Mouse (Mus musculus): ENCODE data around the gene Tom1l1. TPM values are rescaled to one million over a fixed set of nuclear protein-coding genes. Genes with fewer than 3 reads are reported as not detected.
A peak's percentile ranks its signal among the peaks of the same experiment; 100 is the strongest.

Gene Tom1l1
- polyA plus RNA-seq (2015; fragmentation: Nextera tagmentation; extraction: Ambion mirVana): 36.5 and 37.1 TPM in 2 replicates

- Histone ChIP-seq H3K4me1 (replicated peaks; ENCODE audit: control insufficient read depth, insufficient read depth) (peaks cover 2% of the 10 kb centered on the region; the same call in 1 of the 2 replicates), H3K9ac (ENCODE audit: low read length) (peak within 1 kb of the TSS; percentile 68), H3K4me2 (replicated peaks; ENCODE audit: low read depth) (peak within 1 kb of the TSS; percentile 82), H3K9me3 (ENCODE audit: control insufficient read depth, low read length) (no peaks in the 10 kb centered on the region), H3K27ac (replicated peaks) (peak within 1 kb of the TSS; percentile 76), H3K27me3 (ENCODE audit: control insufficient read depth, insufficient read depth, low read length) (no peaks in the 10 kb centered on the region), H3K36me3 (ENCODE audit: control insufficient read depth, insufficient read depth, low read length) (no peaks in the 10 kb centered on the region), H3K4me3 (ENCODE audit: low read depth, low read length) (peak within 1 kb of the TSS; percentile 73)
- no peak for TF ChIP-seq EP300 (optimal IDR thresholded peaks at IDR 0.05)
- TF ChIP-seq CTCF (IDR thresholded peaks at IDR 0.05; ENCODE audit: low read depth): peak; percentile 41; the same call in 1 of the 2 replicates
- WGBS: 4% methylated on average over 47 of the region's 47 CpGs
- ATAC-seq (ENCODE audit: low FRiP score, low TSS enrichment): peak; percentile 94
- peak; percentile 92 for DNase-seq (ENCODE audit: low spot score)
Observed at GRCm38 (mm10) chr11:90687460-90688416, at the start of gene Tom1l1. Gene Tom1l1, minus strand, starts transcription at chr11:90688366.

- WGBS: 66% methylated on average over 4 of the region's 4 CpGs
Observed at GRCm38 (mm10) chr11:90733575-90733974, 45.4 kb upstream of the Tom1l1 start.

GRCm38 (mm10) chr11:90727354-90728125 is 39.4 kb upstream of the Tom1l1 start:
- no peaks in the 10 kb centered on the region for H3K36me3 ChIP-seq (ENCODE audit: control insufficient read depth, insufficient read depth, low read length)
- no peak for ATAC-seq (ENCODE audit: low FRiP score, low TSS enrichment)
- 51% methylated on average over 10 of the region's 10 CpGs for WGBS

More at GRCm38 (mm10) chr11:90733575-90733974, 45.4 kb upstream of the Tom1l1 start:
- ATAC-seq (ENCODE audit: low FRiP score, low TSS enrichment): no peak
- Histone ChIP-seq H3K4me3 (ENCODE audit: low read depth, low read length) (no peak overlapping the region), H3K36me3 (ENCODE audit: control insufficient read depth, insufficient read depth, low read length) (no peaks in the 10 kb centered on the region), H3K4me2 (replicated peaks; ENCODE audit: low read depth) (no peak overlapping the region), H3K27me3 (ENCODE audit: control insufficient read depth, insufficient read depth, low read length) (no peaks in the 10 kb centered on the region), H3K27ac (replicated peaks) (no peak overlapping the region), H3K9me3 (ENCODE audit: control insufficient read depth, low read length) (no peaks in the 10 kb centered on the region), H3K9ac (ENCODE audit: low read length) (no peak overlapping the region), H3K4me1 (replicated peaks; ENCODE audit: control insufficient read depth, insufficient read depth) (no peaks in the 10 kb centered on the region)
- no peak for TF ChIP-seq EP300 (optimal IDR thresholded peaks at IDR 0.05)
- TF ChIP-seq CTCF (IDR thresholded peaks at IDR 0.05; ENCODE audit: low read depth): no peak
- DNase-seq (ENCODE audit: low spot score): no peak

GRCm38 (mm10) chr11:90726730-90727129 is 38.6 kb upstream of the Tom1l1 start:
- no peaks in the 10 kb centered on the region for H3K27me3 ChIP-seq (ENCODE audit: control insufficient read depth, insufficient read depth, low read length)
- H3K4me3 ChIP-seq (ENCODE audit: low read depth, low read length): no peak overlapping the region
- no peak for TF ChIP-seq EP300 (optimal IDR thresholded peaks at IDR 0.05)
- no peak for TF ChIP-seq CTCF (IDR thresholded peaks at IDR 0.05; ENCODE audit: low read depth)
- no peaks in the 10 kb centered on the region for H3K4me1 ChIP-seq (replicated peaks; ENCODE audit: control insufficient read depth, insufficient read depth)
- H3K9me3 ChIP-seq (ENCODE audit: control insufficient read depth, low read length): no peaks in the 10 kb centered on the region
- DNase-seq (ENCODE audit: low spot score) (no peak), ATAC-seq (ENCODE audit: low FRiP score, low TSS enrichment) (no peak)
- no peaks in the 10 kb centered on the region for H3K36me3 ChIP-seq (ENCODE audit: control insufficient read depth, insufficient read depth, low read length)
- H3K27ac ChIP-seq (replicated peaks): no peak overlapping the region
- H3K4me2 ChIP-seq (replicated peaks; ENCODE audit: low read depth): no peak overlapping the region
- 64% methylated on average over 10 of the region's 10 CpGs for WGBS
- no peak overlapping the region for H3K9ac ChIP-seq (ENCODE audit: low read length)

More at GRCm38 (mm10) chr11:90727354-90728125, 39.4 kb upstream of the Tom1l1 start:
- H3K9ac ChIP-seq (ENCODE audit: low read length): no peak overlapping the region
- no peaks in the 10 kb centered on the region for H3K9me3 ChIP-seq (ENCODE audit: control insufficient read depth, low read length)
- no peak for DNase-seq (ENCODE audit: low spot score)
- H3K27ac ChIP-seq (replicated peaks): no peak overlapping the region
- no peak for TF ChIP-seq CTCF (IDR thresholded peaks at IDR 0.05; ENCODE audit: low read depth)
- H3K4me1 ChIP-seq (replicated peaks; ENCODE audit: control insufficient read depth, insufficient read depth): no peaks in the 10 kb centered on the region
- H3K27me3 ChIP-seq (ENCODE audit: control insufficient read depth, insufficient read depth, low read length): no peaks in the 10 kb centered on the region
- no peak overlapping the region for H3K4me2 ChIP-seq (replicated peaks; ENCODE audit: low read depth)
- H3K4me3 ChIP-seq (ENCODE audit: low read depth, low read length): no peak overlapping the region

GRCm38 (mm10) chr11:90722304-90722703 is 34.1 kb upstream of the Tom1l1 start:
- TF ChIP-seq CTCF (IDR thresholded peaks at IDR 0.05; ENCODE audit: low read depth): no peak
- no peak for TF ChIP-seq EP300 (optimal IDR thresholded peaks at IDR 0.05)
- H3K4me3 ChIP-seq (ENCODE audit: low read depth, low read length): no peak overlapping the region
- ATAC-seq (ENCODE audit: low FRiP score, low TSS enrichment): no peak

More at GRCm38 (mm10) chr11:90722304-90722703, 34.1 kb upstream of the Tom1l1 start:
- no peak overlapping the region for H3K9ac ChIP-seq (ENCODE audit: low read length)
- H3K4me1 ChIP-seq (replicated peaks; ENCODE audit: control insufficient read depth, insufficient read depth): no peaks in the 10 kb centered on the region
- DNase-seq (ENCODE audit: low spot score): no peak
- WGBS: 65% methylated on average over 3 of the region's 3 CpGs
- H3K27me3 ChIP-seq (ENCODE audit: control insufficient read depth, insufficient read depth, low read length): no peaks in the 10 kb centered on the region
- H3K36me3 ChIP-seq (ENCODE audit: control insufficient read depth, insufficient read depth, low read length): no peaks in the 10 kb centered on the region
- H3K4me2 ChIP-seq (replicated peaks; ENCODE audit: low read depth): no peak overlapping the region
- no peaks in the 10 kb centered on the region for H3K9me3 ChIP-seq (ENCODE audit: control insufficient read depth, low read length)
- H3K27ac ChIP-seq (replicated peaks): no peak overlapping the region
